10 mouse cellular contexts compared by ENCODE assay signal in genomic region chr19:7017541-7018457, GRCm38 (mm10). TPM values are rescaled to one million over a fixed set of nuclear protein-coding genes. Genes with fewer than 3 reads are reported as not detected.
DNase-seq lines count a peak whose midpoint lies in the region; ATAC-seq and TF ChIP-seq lines count a peak whose summit lies in the region.
"Had no signal": no experiment of that assay in that cellular context is flagged by ENCODE, and none has a peak within 500 bp of the region (broad histone marks: within the 10 kb centered on the region; RNA-seq: fewer than 3 reads in every experiment).

No protein-coding gene starts in this region.

- peak overlapping the region; percentile 46; the same call in 1 of the 2 replicates for H3K27ac ChIP-seq in lung, embryonic 14.5 days (ENCODE audit: low read depth)
- no peak overlapping the region for H3K27ac ChIP-seq in forebrain, embryonic 14.5 days (ENCODE audit: low read depth, low read length)
- H3K27ac ChIP-seq: limb, embryonic 13.5 days had no signal

- H3K4me1 ChIP-seq in lung, embryonic 14.5 days (ENCODE audit: insufficient read depth) = no peaks in the 10 kb centered on the region
- H3K4me1 ChIP-seq in forebrain, embryonic 14.5 days (ENCODE audit: control insufficient read depth, insufficient read depth, low read length) = no peaks in the 10 kb centered on the region
- H3K4me1 ChIP-seq: limb, embryonic 13.5 days had no signal

- ATAC-seq in lung, embryonic 14.5 days (ENCODE audit: insufficient read depth) = no peak
- ATAC-seq in hematopoietic stem cell, adult 5-6 weeks (replicated peaks in 1 of 2; ENCODE audit: insufficient read depth in 1 of 2, low FRiP score in 2 of 2, low TSS enrichment in 1 of 2, low read depth in 1 of 2, poor library complexity in 2 of 2, severe bottlenecking in 2 of 2) = peak; percentile 44 to 50
- ATAC-seq in megakaryocyte-erythroid progenitor cell, adult 5-6 weeks (replicated peaks; ENCODE audit: low FRiP score, low TSS enrichment, poor library complexity, severe bottlenecking) = peak; percentile 80
- ATAC-seq in forebrain, embryonic 14.5 days = no peak

- H3K27me3 ChIP-seq in lung, embryonic 14.5 days (ENCODE audit: insufficient read depth, low read length) = no peaks in the 10 kb centered on the region
- no peaks in the 10 kb centered on the region for H3K27me3 ChIP-seq in forebrain, embryonic 14.5 days (replicated peaks; ENCODE audit: control insufficient read depth, insufficient read depth, low read length)
- H3K27me3 ChIP-seq: limb, embryonic 13.5 days had no signal

- peak overlapping the region; percentile 7; the same call in 1 of the 2 replicates for H3K4me2 ChIP-seq in lung, embryonic 14.5 days
- H3K4me2 ChIP-seq in forebrain, embryonic 14.5 days (ENCODE audit: low read length) = no peak overlapping the region
- H3K4me2 ChIP-seq: limb, embryonic 13.5 days had no signal

- 0 out of 2 replicates have a peak overlapping the region, but pooled peaks have one; percentile 3 for H3K4me3 ChIP-seq in lung, embryonic 14.5 days (ENCODE audit: low read depth, low read length)
- H3K4me3 ChIP-seq in forebrain, embryonic 14.5 days (ENCODE audit: low read depth, low read length) = no peak overlapping the region
- H3K4me3 ChIP-seq: limb, embryonic 13.5 days had no signal

- H3K9me3 ChIP-seq in lung, embryonic 14.5 days (ENCODE audit: low read depth, low read length) = no peaks in the 10 kb centered on the region
- H3K9me3 ChIP-seq in forebrain, embryonic 14.5 days (replicated peaks; ENCODE audit: control insufficient read depth, low read length) = no peaks in the 10 kb centered on the region
- H3K9me3 ChIP-seq: limb, embryonic 13.5 days had no signal

- WGBS in lung, embryonic 14.5 days = 69% methylated on average over 12 of the region's 12 CpGs
- 90% methylated on average over 12 of the region's 12 CpGs for WGBS in forebrain, embryonic 14.5 days

- H3K36me3 ChIP-seq in lung, embryonic 14.5 days (ENCODE audit: insufficient read depth) = peaks cover 67% of the 10 kb centered on the region
- H3K36me3 ChIP-seq in forebrain, embryonic 14.5 days (ENCODE audit: control insufficient read depth, insufficient read depth, low read length) = peaks cover 61% of the 10 kb centered on the region

- DNase-seq in lung, embryonic 14.5 days = no peak
- DNase-seq in lung, postnatal 25 days (ENCODE audit: low spot score) = no peak
- peak; percentile 69 for DNase-seq in thymus, postnatal 4 days
- no peak for DNase-seq in layer of hippocampus, adult 8-10 months (ENCODE audit: low spot score in 2 of 2)
- no peak for DNase-seq in adrenal gland, postnatal 4 days (ENCODE audit: low spot score in 2 of 2)
- no peak for DNase-seq in forebrain, embryonic 14.5 days (ENCODE audit: low spot score)
- DNase-seq: right cerebral cortex, postnatal 25 days had no signal

- no peak overlapping the region for H3K9ac ChIP-seq in lung, embryonic 14.5 days
- H3K9ac ChIP-seq in forebrain, embryonic 14.5 days (ENCODE audit: low read length) = no peak overlapping the region
- H3K9ac ChIP-seq: limb, embryonic 13.5 days had no signal

- no peak for TF ChIP-seq CTCF in lung, embryonic 14.5 days (IDR thresholded peaks at IDR 0.05; ENCODE audit: low read depth)

RNA-seq across cellular contexts. Expression of gene Fermt3, which starts 1.5 kb away (rescaled TPM):
- polyA plus RNA-seq in lung, embryonic 14.5 days (2014; fragmentation: Nextera tagmentation; extraction: Ambion mirVana) = 8.6 and 9.1 TPM in 2 replicates
- 198 and 220 TPM in 2 replicates for total RNA-seq in hematopoietic stem cell, adult 5-6 weeks (2017)
- total RNA-seq in megakaryocyte-erythroid progenitor cell, adult 5-6 weeks (2014; fragmentation: Nextera tagmentation) = 151 and 153 TPM in 2 replicates
- total RNA-seq in megakaryocyte-erythroid progenitor cell, adult 5-6 weeks (2017) = 220 and 247 TPM in 2 replicates
- 10 to 100 TPM in 2 of 4 experiments, 1 to 10 TPM in 2; 3.7 to 17.8 (median 9.2) TPM for total RNA-seq in layer of hippocampus, adult 8-10 months (2022)
- 10 to 100 TPM in 1 of 2 experiments, 1 to 10 TPM in 1; 8.7 to 11.3 TPM for total RNA-seq in adrenal gland, postnatal 4 days (2021)
- 3.5 TPM in 2 replicates for polyA plus RNA-seq in forebrain, embryonic 14.5 days (2014; fragmentation: Nextera tagmentation; extraction: Ambion mirVana)

RNA-seq across cellular contexts. Expression of gene Trpt1, which starts 21.9 kb away (rescaled TPM):
- 9.0 and 10.5 TPM in 2 replicates for polyA plus RNA-seq in lung, embryonic 14.5 days (2014; fragmentation: Nextera tagmentation; extraction: Ambion mirVana)
- 1.6 and 2.2 TPM in 2 replicates for total RNA-seq in hematopoietic stem cell, adult 5-6 weeks (2017)
- 0.57 and 1.9 TPM in 2 replicates for total RNA-seq in megakaryocyte-erythroid progenitor cell, adult 5-6 weeks (2014; fragmentation: Nextera tagmentation)
- total RNA-seq in megakaryocyte-erythroid progenitor cell, adult 5-6 weeks (2017) = 3.4 TPM in 1 of 2 replicates, not detected in the other
- 10 to 100 TPM; 16.5 to 20.8 (median 16.6) TPM for total RNA-seq in layer of hippocampus, adult 8-10 months (2022)
- total RNA-seq in adrenal gland, postnatal 4 days (2021) = 10 to 100 TPM; 15.3 to 16.6 TPM
- polyA plus RNA-seq in forebrain, embryonic 14.5 days (2014; fragmentation: Nextera tagmentation; extraction: Ambion mirVana) = 14.4 and 15.2 TPM in 2 replicates

RNA-seq across cellular contexts. Expression of gene Nudt22, which starts 21.9 kb away (rescaled TPM):
- polyA plus RNA-seq in lung, embryonic 14.5 days (2014; fragmentation: Nextera tagmentation; extraction: Ambion mirVana) = 20.4 and 20.7 TPM in 2 replicates
- total RNA-seq in hematopoietic stem cell, adult 5-6 weeks (2017) = 8.5 and 9.9 TPM in 2 replicates
- total RNA-seq in megakaryocyte-erythroid progenitor cell, adult 5-6 weeks (2014; fragmentation: Nextera tagmentation) = 11.1 TPM in 2 replicates
- 5.4 and 6.5 TPM in 2 replicates for total RNA-seq in megakaryocyte-erythroid progenitor cell, adult 5-6 weeks (2017)
- 10 to 100 TPM; 13.7 to 17.4 (median 14.2) TPM for total RNA-seq in layer of hippocampus, adult 8-10 months (2022)
- total RNA-seq in adrenal gland, postnatal 4 days (2021) = 10 to 100 TPM; 47.8 TPM
- polyA plus RNA-seq in forebrain, embryonic 14.5 days (2014; fragmentation: Nextera tagmentation; extraction: Ambion mirVana) = 18.8 and 21.2 TPM in 2 replicates

RNA-seq across cellular contexts. Expression of gene Stip1, which starts 22.0 kb away (rescaled TPM):
- 250 and 255 TPM in 2 replicates for polyA plus RNA-seq in lung, embryonic 14.5 days (2014; fragmentation: Nextera tagmentation; extraction: Ambion mirVana)
- 162 and 250 TPM in 2 replicates for total RNA-seq in hematopoietic stem cell, adult 5-6 weeks (2017)
- total RNA-seq in megakaryocyte-erythroid progenitor cell, adult 5-6 weeks (2014; fragmentation: Nextera tagmentation) = 183 and 212 TPM in 2 replicates
- 309 and 310 TPM in 2 replicates for total RNA-seq in megakaryocyte-erythroid progenitor cell, adult 5-6 weeks (2017)
- total RNA-seq in layer of hippocampus, adult 8-10 months (2022) = 100 to 1,000 TPM; 155 to 228 (median 191) TPM
- total RNA-seq in adrenal gland, postnatal 4 days (2021) = 100 to 1,000 TPM; 115 to 117 TPM
- polyA plus RNA-seq in forebrain, embryonic 14.5 days (2014; fragmentation: Nextera tagmentation; extraction: Ambion mirVana) = 278 and 287 TPM in 2 replicates

RNA-seq across cellular contexts. Expression of gene Dnajc4, which starts 25.4 kb away (rescaled TPM):
- 18.6 and 22.8 TPM in 2 replicates for polyA plus RNA-seq in lung, embryonic 14.5 days (2014; fragmentation: Nextera tagmentation; extraction: Ambion mirVana)
- total RNA-seq in hematopoietic stem cell, adult 5-6 weeks (2017) = 7.7 and 20.5 TPM in 2 replicates
- total RNA-seq in megakaryocyte-erythroid progenitor cell, adult 5-6 weeks (2014; fragmentation: Nextera tagmentation) = 15.0 and 17.0 TPM in 2 replicates
- total RNA-seq in megakaryocyte-erythroid progenitor cell, adult 5-6 weeks (2017) = 8.5 and 11.5 TPM in 2 replicates
- total RNA-seq in layer of hippocampus, adult 8-10 months (2022) = 10 to 100 TPM; 26.1 to 29.9 (median 29.5) TPM
- 10 to 100 TPM; 35.3 to 37.6 TPM for total RNA-seq in adrenal gland, postnatal 4 days (2021)
- 22.5 and 25.2 TPM in 2 replicates for polyA plus RNA-seq in forebrain, embryonic 14.5 days (2014; fragmentation: Nextera tagmentation; extraction: Ambion mirVana)

Comparison
In these comparisons a context has a peak if more than half of its experiments do, and no peak if none do; other contexts are left out.
1. ATAC-seq: peak in hematopoietic stem cell, adult 5-6 weeks (2 of 2) and megakaryocyte-erythroid progenitor cell, adult 5-6 weeks (single experiment); none in lung, embryonic 14.5 days (single experiment) and forebrain, embryonic 14.5 days (single experiment).
2. RNA of gene Fermt3, which starts 1.5 kb away (total RNA-seq): 151 to 247 TPM in megakaryocyte-erythroid progenitor cell, adult 5-6 weeks and 198 to 220 TPM in hematopoietic stem cell, adult 5-6 weeks; 3.7 to 17.8 TPM in layer of hippocampus, adult 8-10 months and 8.7 to 11.3 TPM in adrenal gland, postnatal 4 days; every median in the first group is over 4 times any median in the second.